Mouse (Mus musculus) adrenal gland, postnatal 10 days (tissue): ENCODE data around the gene Gck. TPM values are rescaled to one million over a fixed set of nuclear protein-coding genes. Genes with fewer than 3 reads are reported as not detected.

Source experiments
- DNase-seq: peaks from one replicate; pipeline ENCODE4 v3.0.0; 2021; ENCODE audit warnings: mixed read lengths
- total RNA-seq, 2 experiments: library from RNA; stranded (reverse); gene quantifications; 2 replicates each; pipeline ENCODE4 v1.2.3; 2021

Gck gene
- total RNA-seq, 2 experiments from 2014 or later: 2.9 to 3.0 TPM

- DNase-seq: no peak
Measured at GRCm38 (mm10) chr11:5872707-5873106, 77.2 kb downstream of the Gck start.

DNA sequence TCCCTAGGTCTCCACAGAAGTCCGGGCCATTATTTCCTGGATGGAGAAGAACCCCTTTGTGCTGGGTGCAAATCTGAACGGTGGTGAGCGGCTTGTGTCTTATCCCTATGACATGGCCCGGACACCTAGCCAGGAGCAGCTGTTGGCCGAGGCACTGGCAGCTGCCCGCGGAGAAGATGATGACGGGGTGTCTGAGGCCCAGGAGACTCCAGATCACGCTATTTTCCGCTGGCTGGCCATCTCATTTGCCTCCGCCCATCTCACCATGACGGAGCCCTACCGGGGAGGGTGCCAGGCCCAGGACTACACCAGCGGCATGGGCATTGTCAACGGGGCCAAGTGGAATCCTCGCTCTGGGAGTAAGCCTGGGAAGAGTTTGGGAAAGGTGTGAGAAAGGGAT, 79.8 kb downstream of the Gck start:
- no peak for DNase-seq

GRCm38 (mm10) chr11:5869331-5869730, 80.5 kb downstream of the Gck start:
- no peak for DNase-seq

DNA sequence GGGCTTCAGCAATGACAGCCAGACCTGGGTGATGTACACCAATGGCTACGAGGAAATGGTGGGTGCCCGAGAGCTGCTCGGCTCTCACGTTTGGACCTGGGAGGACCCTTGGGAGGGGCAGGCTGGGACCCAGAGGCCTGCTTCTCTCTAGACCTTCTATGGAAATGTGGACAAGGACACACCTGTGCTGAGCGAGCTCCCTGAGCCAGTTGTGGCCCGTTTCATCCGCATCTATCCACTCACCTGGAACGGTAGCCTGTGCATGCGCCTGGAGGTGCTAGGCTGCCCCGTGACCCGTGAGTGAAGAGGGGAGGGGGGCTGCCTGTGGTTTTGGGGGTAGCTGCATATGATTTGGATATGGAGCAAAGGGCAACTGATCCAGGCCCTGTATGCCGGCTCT, 81.6 kb downstream of the Gck start:
- DNase-seq: no peak

DNA sequence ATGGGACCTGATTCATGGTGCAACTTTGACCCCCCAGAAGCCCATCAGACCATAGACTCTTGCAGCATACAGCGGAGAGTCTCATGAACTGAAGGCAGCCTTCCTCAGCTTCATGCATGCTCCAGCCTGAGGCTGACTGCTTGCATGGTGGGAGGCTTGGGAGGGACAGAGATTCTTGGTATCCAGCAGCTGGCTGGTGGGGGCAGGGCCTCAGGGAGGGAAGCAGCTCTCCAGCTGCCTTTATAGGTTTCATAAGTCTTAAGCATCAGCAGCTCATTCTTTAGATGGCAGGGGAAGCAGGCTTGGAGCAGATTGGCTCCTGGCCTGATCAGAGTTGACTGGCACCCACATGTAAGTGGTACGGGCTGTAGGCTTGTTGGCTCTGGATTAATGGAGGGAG, 82.7 kb downstream of the Gck start:
- DNase-seq: no peak

DNA sequence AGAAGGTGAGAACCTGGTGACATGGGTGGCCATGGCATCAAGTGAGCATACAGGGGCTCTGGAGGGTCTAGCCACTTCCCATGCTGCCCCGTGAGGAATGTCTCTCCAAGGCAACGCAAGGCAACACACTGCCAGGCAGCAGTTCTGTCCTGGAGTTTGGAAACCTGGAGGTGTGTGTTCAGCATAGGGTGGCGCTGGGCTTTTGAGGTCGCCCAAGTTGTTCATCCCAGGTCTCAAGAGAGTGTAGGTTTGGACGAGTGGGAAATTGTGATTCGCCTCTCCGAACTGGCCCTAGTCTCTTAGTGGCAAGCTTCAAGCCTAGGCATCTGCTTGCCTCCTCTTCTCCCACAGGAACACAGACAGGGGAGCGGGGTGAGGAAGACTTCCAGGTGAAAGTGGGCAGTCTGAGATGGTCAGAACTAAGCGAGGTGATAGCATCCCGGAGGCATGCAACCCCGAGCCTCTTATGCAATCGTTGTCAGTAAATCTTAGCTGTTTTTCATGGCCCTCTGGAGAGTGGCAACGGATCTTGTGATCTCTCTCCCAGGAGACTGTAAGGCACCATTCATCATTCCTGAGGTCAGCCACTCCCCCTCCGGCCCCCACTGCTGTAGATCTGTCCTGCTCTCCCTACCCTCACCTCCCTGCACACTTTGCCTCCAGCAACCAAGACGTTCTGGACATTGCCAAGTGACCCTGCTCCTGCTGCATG, 87.3 kb downstream of the Gck start:
- peak; percentile 85 for DNase-seq

GRCm38 (mm10) chr11:5861678-5862393, 88.0 kb downstream of the Gck start, which contains the start of gene Aebp1:
Aebp1 (plus strand) TSS chr11:5861947.
- DNase-seq: peak; percentile 90

- no peak for DNase-seq
Measured at GRCm38 (mm10) chr11:5860639-5861038, 89.2 kb downstream of the Gck start.

DNA sequence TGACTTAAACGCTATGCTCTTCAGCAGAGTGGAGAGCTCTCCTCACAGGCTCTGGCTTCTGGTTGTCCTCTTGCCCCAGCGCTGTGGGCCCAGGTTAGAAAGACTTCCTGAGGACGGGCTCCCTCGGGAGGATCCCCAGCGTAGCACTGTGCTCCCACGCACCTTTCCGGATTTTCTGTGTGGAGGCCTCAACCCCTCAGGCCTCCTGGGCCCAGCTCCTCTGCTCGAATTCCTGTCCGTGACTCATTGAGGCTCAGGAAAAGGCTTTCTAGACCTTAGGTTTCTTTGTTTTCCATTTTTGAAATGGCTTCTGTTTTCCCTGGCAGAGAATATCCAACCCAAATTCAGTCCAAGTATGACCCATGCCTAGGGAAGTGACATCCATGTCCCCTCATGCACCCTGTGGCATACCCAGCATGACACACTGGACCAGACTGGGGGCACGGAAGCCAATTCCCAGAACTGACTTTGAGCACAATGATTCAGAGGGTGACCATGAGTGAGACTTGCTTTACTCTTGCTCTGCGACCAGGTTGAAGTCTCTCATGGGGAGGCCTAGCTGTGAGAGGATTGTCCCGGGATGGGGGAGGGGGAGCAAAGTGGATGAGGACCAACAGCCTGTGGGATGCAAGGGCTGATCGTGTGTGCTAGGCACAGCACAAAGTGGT, 89.9 kb downstream of the Gck start:
- no peak for DNase-seq

DNA sequence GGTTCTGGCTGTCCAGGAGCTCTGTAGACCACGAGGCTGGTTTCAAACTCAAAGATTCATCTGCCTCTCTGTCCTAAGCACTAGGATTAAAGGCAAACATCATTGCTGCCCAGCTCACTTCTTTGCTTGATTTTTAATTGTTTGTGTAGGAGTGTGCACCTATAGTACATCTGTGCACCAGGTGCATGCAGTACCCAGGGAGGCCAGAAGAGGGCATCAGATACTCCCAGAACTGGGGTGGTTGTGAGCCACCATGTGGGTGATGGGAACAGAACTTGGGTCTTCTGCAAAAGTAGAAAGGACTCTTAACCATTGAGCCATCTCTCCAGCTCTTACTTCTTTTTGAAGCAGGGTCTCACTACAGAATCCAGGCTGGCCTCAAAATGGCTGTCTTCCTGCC, 91.2 kb downstream of the Gck start:
- no peak for DNase-seq

- DNase-seq: no peak
Measured at GRCm38 (mm10) chr11:5856479-5857130, 93.3 kb downstream of the Gck start.

DNA sequence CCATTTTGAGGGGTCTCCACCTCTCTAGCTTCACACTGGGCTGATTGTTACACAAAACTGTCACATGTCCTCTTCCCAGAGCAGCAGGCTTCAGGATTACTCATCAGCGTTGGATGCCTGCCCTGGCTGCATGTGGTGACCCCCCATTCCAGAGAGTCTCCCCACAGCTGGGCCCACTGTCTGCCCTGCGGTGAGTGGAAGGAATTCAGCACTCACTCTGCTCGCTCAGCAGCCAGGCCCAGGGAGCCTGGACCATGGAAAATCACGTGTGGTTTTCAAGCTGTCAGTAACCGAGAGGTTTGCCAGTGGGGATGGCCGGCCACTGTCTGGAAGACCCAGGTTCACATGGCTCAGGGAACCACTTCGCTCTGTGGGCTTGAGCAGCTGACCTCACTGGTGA, 94.0 kb downstream of the Gck start:
- peak; percentile 63 for DNase-seq

DNA sequence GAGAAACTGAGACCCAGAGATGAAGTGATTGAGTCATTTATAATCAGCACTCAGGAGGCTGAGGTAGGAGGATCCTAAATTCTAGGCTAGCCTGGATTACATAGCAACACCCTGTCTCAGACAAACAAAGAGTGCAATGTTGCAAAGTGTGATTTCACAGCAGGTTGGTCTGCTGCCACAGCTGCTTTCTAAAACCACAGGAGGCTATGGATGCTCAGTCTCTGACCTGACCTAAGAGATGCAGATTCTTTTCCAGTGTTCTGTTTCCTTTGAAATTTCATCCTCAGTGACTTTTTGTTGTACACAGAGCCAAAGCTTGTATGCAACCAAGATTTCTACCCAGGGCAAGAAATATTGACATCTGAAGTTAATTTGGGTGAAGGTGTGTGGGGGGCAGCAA, 94.4 kb downstream of the Gck start:
- DNase-seq: no peak

DNA sequence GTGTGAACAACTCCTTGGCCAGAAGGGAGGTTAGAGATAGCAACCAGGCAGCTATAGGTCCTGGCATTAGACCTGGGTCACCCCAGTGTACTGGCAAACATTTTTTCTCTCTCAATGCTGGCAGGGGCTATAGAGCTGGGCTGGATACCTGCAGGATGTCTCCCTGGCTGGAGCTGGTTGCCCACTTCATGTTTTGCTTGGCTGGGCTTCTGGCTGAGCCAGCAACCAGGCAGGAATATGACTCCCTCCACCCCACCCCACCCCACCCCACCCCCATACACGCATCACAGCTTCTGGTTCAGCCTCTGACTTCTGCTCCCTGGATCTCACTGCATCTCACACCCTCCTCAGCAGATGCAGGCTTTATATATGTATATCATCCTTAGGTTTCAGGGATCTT, 97.6 kb downstream of the Gck start:
- DNase-seq: no peak

GRCm38 (mm10) chr11:5851021-5851736, 98.7 kb downstream of the Gck start:
- DNase-seq: no peak

Other genes starting within 250 kb of the Gck start
- gene Mrps24, start 234.4 kb downstream of the Gck start, total RNA-seq: 100 to 1,000 TPM; 155 to 166 TPM
- 10 to 100 TPM; 65.1 to 66.5 TPM for gene Urgcp, start 187.7 kb downstream of the Gck start, total RNA-seq
- 10 to 100 TPM; 51.5 to 57.5 TPM for gene Dbnl, start 161.6 kb downstream of the Gck start, total RNA-seq
- gene Pgam2, start 146.3 kb downstream of the Gck start, total RNA-seq: 100 to 1,000 TPM in 1 of 2 experiments, 10 to 100 TPM in 1; 37.0 to 157 TPM
- 10 to 100 TPM in 1 of 2 experiments, 1 to 10 TPM in 1; 6.3 to 13.7 TPM for gene Polm, start 112.1 kb downstream of the Gck start, total RNA-seq
- 100 to 1,000 TPM; 153 to 172 TPM for gene Aebp1, start 88.1 kb downstream of the Gck start, total RNA-seq
- gene Pold2, start 71.8 kb downstream of the Gck start, total RNA-seq: 10 to 100 TPM; 48.6 to 53.0 TPM
- under 1 TPM in 1 of 2 experiments, not detected in 1; 0.66 TPM for gene Myl7, start 51.3 kb downstream of the Gck start, total RNA-seq
- 10 to 100 TPM; 71.5 to 79.3 TPM for gene Ykt6, start 5.6 kb upstream of the Gck start, total RNA-seq
- gene Camk2b, start 116.3 kb upstream of the Gck start, total RNA-seq: 10 to 100 TPM; 15.7 to 30.4 TPM
- under 1 TPM; 0.21 to 0.24 TPM for gene A730071L15Rik, start 249.9 kb upstream of the Gck start, total RNA-seq